Mouse (Mus musculus) adrenal gland, adult 2 months (tissue): Measurements from ENCODE around the gene Aldh3b3. TPM values are rescaled to one million over a fixed set of nuclear protein-coding genes. Genes with fewer than 3 reads are reported as not detected.
"Not testable (repeated sequence)": the region's sequence is repeated elsewhere in the genome, so short reads cannot be mapped to it uniquely, and the experiment has no call there.

Experiments
- DNase-seq: peaks from one replicate; pipeline ENCODE4 v3.0.0; 2021
- polyA plus RNA-seq: library from polyadenylated mRNA; depleted of rRNA; stranded (reverse); fragments of >200 nt; gene quantifications from 2 replicates; pipeline ENCODE4 v1.2.3, GENCODE M21; 2012
- total RNA-seq, 2 experiments: library from RNA; stranded (reverse); gene quantifications; 2 replicates each; pipeline ENCODE4 v1.2.3; 2021

Gene Aldh3b3
- total and polyA plus RNA-seq, 3 experiments, result 0.38 to 0.63 (median 0.43) TPM

- DNase-seq, result not testable (repeated sequence)
Observed at GRCm38 (mm10) chr19:3974608-3975007, 16.2 kb downstream of the Aldh3b3 start.

GRCm38 (mm10) chr19:3975866-3976265 is 17.4 kb downstream of the Aldh3b3 start:
- no peak for DNase-seq

DNA sequence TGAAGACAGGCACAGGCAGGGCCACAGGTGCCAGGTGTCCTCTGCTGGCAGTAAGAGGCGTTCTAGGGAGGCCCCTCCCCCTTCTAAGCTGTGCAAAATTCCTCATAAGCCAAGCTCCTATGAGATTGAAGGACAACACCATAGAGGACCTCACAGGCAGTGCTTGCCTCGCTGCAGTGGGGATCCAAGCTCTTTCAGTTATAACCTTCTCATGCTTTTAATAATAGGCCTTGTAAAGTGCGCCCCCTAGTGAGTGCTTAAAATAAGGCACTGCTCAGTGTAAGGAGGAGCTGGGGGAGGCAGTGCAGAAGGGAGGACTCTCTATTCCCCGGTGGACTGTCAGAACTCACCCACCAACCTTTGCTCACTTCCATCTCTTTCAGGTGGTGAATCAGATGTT is 21.9 kb downstream of the Aldh3b3 start:
- peak; percentile 75 for DNase-seq

- no peak for DNase-seq
Observed at GRCm38 (mm10) chr19:3980917-3981316, 22.5 kb downstream of the Aldh3b3 start.

DNA sequence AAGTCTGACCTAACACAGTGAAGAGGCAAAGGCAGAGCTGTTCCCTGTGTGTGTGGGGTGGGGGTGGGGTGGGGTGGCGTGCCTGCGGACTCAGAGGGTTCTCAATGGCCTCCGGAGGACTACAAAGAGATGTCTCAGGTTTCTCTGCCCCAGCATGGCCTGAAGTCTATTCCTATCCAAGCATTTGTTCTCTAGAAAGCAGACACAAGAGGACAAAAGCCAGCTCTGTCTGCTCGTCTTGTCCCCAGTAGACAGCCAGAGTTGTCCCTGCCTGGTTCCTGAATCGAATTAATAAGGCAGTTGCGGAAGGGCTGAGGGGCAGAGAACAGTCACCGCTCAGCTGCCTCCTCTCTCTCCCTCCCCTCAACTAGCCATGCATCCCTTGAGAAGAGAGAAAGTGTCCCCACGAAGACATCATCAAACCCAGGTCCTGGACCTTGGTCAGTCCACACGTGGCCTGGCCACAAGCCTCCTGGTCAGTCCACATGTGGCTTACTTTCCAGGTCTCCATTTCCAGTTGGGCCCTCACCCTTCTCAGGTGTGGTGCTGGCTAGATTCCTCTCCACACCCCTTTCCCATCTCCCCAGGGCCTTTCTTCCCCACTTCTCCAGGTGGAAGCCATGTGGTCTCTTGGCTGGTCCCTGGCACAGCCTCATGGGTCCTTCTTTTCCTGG is 25.2 kb downstream of the Aldh3b3 start:
- DNase-seq, result no peak

- peak; percentile 79 for DNase-seq
Observed at GRCm38 (mm10) chr19:3985261-3985681, 26.8 kb downstream of the Aldh3b3 start.

DNA sequence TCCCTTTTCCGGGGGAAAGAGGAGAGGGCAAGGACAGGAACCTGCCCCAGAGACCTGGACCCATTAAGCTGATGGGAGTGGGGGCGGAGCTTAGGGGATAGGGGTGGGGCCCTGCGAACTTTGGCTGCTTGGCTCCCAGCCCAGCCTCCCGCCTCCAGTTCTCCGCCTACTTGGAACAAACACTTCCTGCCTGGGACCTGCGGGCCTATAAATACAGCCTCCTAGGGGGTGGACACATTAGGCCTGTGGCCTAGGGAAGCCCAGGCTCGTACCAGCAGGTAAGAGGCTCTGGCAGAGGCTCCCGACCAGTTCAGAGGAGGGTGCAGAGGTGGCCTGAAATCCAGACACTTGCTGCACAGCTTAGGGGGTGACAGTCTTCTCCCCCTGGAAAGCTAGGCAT is 27.9 kb downstream of the Aldh3b3 start, which contains the start of gene Acy3:
Gene Acy3 (plus strand): TSS at position 237 of the 400 bp plus-strand sequence.
- DNase-seq, result peak; percentile 92

GRCm38 (mm10) chr19:3988066-3988465 is 29.6 kb downstream of the Aldh3b3 start:
- DNase-seq, result no peak

DNA sequence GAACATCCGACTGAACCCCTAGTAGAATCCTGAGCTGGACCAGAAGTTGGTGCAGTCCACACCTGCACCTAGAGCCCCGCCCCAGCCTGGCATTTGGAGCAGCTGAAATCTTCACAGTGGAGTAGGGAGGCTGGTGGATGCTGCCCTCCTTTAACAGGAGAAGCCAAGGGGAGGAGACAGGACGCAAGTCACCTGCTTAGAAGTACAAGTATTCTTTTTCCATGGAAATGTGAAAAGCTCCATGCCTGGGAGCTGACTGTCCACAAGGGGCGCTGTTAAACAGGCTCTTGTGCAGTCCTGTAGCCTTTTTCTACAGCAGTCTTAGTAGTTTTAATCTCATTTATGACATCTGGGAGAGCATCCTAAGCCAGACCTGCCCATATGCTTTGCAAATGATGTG is 30.3 kb downstream of the Aldh3b3 start:
- no peak for DNase-seq

DNA sequence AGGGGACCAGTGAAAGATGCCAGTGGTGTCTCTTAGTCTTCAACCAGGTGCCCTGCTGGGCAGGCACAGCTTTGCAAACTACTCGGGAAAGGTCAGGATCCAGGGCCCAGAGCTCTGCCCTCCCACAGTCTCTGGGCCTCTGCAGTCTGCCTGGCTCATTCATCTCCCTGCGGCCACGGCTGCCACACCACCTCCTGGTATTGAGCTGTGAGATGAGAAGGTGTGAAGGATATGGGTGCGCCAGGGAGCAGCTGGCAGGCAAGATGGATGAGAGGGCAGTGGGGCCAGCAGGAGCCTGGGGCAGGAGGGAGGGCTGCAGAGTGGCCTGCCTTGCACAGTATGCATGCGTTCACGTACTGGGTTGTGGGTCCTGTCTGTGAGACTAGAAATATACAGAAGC is 32.4 kb downstream of the Aldh3b3 start:
- no peak for DNase-seq

- no peak for DNase-seq
Observed at GRCm38 (mm10) chr19:3991562-3991961, 33.1 kb downstream of the Aldh3b3 start.

DNA sequence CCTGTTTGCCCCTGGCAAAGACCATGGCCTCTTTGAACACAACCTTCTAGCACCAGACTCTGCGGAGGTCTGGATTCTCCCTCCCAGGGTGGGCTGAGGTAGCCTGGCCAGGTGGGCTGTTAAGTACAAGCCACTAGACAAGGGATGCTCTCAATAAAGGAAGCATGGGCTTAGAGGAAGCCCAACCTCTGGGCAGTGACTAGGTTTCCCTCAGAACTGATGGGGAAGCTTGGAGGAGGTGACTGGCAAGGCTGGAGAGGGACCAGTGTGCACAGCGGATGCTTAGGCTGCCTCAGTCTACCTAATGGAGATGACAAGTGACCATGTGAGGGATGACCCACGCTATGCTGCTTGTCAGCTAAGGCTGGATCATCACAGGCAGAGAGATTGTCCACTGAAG is 33.5 kb downstream of the Aldh3b3 start:
- no peak for DNase-seq

GRCm38 (mm10) chr19:3992416-3992815 is 34.0 kb downstream of the Aldh3b3 start, which contains the start of gene Tbx10:
Gene Tbx10, plus strand, starts transcription at chr19:3992752.
- no peak for DNase-seq

DNA sequence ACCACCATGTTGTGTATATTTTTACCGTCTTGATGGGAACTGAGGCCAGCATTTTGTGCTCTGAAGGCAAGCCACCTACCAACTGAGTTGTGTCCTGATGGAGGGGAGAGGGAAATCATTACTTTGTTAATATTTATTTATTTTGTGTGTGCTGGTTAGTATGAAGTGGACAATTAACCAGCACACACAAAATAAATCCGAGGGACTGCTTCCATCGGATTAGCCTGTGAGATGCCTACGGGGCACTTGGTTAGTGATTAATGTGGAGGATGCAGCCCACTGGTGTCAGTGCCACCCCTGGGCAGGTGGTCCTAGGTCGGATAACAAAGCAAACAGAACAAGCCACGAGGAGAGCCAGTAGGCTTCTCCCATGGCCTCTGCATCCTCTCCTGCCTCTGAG is 36.5 kb downstream of the Aldh3b3 start:
- no peak for DNase-seq

GRCm38 (mm10) chr19:3995505-3995904 is 37.1 kb downstream of the Aldh3b3 start:
- DNase-seq, result no peak

GRCm38 (mm10) chr19:3996106-3996505 is 37.7 kb downstream of the Aldh3b3 start:
- DNase-seq, result no peak

- DNase-seq, result no peak
Observed at GRCm38 (mm10) chr19:3996747-3997146, 38.3 kb downstream of the Aldh3b3 start.

DNA sequence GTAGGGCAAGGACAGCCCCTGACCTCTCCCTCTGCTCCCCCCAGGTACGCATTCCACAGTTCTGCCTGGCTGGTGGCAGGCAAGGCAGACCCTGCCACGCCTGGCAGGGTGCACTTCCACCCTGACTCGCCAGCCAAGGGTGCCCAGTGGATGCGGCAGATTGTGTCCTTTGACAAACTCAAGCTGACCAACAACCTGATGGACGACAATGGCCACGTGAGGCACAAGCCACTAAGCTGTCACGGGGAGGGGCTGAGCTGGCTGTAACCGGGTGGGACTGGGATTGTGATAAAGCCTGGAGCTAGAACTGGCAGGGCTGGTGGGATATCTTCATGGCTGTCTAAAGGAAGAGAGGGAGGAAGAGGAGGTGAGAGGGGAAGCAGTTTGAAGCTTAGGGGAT is 38.8 kb downstream of the Aldh3b3 start:
- no peak for DNase-seq

GRCm38 (mm10) chr19:3998335-3998734 is 39.9 kb downstream of the Aldh3b3 start:
- no peak for DNase-seq

DNA sequence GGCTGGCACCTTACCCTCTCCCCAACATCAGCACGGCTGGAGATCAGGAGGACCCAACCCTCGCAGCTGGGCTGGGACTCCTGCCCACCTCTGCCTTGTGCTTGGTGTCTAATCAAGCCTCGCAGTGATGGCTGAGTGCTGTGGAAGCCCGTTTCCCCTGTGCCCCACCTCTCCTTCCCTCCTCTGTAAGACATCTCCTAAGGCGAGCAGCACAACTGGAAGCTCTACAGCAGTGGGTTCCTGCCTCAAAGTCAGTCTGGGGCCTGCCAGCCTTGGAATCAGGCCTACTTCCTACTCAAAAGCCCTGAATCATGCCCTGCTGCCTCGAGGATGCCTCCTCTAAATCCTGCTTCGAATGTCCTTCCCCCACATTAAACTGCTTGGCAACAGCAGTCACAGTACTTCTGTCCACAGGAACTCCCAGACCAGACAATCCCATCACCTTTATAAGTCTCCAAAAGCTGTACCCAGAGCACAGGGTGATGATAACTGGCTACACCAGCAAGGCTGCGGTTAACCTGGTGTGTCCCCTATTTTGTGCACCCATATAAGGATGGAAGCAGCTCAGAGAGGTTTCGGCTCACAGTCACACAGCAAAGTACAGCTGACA is 40.8 kb downstream of the Aldh3b3 start:
- DNase-seq, result no peak

GRCm38 (mm10) chr19:4000119-4000900 is 41.9 kb downstream of the Aldh3b3 start, which contains the start of the genes Nudt8 and Gm49405:
Gene Nudt8, plus strand, starts transcription at chr19:4000580.
Gene Gm49405, plus strand, starts transcription at chr19:4000626.
- peak; percentile 97 for DNase-seq

DNA sequence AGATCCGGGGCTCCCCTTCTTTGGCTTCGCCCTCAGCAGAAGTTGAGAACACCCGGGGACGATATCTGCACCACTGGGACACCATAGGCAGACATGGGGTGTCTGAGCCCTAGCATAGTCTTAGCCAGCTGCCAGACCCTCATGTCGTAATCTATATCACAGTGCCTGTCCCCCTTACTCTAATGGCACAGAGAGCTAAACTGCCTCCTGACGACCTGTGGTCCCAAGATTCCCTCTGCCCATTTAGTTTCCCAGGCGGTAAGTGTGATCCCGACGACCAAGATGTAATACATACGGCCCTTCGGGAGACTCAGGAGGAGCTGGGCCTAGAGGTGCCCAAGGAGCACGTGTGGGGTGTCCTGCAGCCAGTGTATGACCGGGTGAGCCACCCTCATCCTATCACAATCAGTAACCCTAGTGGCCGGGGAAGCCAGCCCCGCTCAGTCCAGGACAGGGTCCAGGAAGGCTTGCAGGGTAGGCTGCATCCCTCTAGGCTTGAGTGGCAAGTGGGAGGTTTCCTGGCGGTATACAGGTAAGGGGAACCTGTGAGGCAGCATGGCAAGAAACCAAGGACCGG is 42.6 kb downstream of the Aldh3b3 start:
- DNase-seq, result no peak
